Mouse (Mus musculus): Measurements from ENCODE around the gene Pak1.
A peak's percentile ranks its signal among the peaks of the same experiment; 100 is the strongest.
"Not testable (repeated sequence)": the region's sequence is repeated elsewhere in the genome, so short reads cannot be mapped to it uniquely, and the experiment has no call there.

Pak1 gene

DNA sequence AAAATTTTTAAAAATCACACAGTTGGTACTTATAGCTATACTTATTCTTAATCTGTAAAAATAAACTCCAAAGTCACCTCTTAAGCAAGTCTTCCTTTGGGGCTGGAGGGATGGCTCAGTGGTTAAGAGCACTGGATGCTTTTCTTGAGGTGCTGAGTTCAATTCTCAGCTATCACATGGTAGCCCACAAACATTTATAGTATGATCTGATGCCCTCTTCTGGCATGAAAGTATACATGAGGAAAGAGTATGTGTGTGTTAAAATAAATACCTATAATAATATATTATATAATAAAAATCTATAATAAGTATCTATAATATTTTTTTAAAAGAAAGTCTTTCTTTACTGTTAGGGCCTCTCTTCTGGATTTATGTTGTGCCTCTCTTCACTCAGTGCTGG, 58.2 kb downstream of the Pak1 start:
- no peak for DNase-seq (ENCODE audit: extremely low read depth, low read depth)

DNA sequence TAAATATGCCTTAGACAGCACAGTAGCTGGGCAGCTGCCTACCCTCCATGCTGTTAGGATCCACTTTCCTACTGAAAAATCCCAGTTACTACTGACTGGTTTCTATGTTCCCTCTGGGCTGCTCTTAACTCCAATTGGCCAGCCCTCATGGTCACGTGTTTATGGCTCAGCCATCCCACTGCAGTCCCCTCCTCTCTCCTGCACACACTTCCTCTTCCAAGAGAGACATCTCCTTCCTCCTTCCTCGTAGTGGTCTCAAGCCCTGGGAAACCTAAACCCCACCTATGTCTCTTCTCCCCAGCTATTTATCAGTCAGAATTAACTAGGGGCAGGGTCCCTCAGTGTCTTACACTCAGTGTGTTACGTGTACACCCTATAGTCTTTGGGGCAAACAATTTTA, 61.2 kb downstream of the Pak1 start:
- DNase-seq (ENCODE audit: extremely low read depth, low read depth) = not testable (repeated sequence)

DNA sequence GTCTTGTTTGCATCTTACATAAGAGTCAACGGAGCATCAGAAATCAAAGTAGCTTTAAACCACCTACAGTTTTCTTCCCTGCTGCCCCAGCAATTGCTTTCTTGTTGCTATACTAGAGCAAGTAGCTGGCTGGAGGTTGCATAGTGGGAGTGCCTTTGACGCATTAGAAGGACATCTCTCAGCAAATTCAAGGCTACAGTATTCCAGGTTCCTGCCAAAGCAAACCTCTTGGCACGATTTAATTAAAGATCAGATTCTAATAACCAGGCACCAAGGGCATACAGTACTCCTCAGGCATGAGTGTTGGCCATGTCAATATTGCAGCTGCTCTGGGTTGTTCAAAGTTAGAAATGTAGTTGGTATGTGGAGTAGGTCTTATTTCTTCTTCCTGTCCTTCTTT, 62.0 kb downstream of the Pak1 start:
- DNase-seq (ENCODE audit: extremely low read depth, low read depth) = no peak

DNA sequence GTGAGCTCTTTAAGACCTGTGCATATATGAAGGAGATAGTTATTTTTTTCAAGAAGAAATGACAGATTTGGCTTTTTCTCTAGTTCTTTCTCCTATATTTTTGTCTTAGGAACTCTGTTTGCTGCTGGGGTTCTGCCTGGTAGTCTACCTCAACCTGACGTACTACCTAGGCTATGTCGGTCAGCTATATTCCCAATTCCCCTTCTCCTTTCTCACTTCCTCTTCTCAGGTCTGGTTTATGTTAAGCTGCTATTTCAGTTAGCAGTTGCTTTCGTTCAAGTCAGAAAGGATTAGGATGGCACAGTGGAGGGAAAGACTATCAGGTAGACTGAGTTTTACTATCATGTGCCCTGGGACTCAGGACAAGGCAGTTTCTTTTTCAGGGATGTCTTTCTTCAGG, 75.2 kb downstream of the Pak1 start:
- no peak for DNase-seq (ENCODE audit: extremely low read depth, low read depth)

DNA sequence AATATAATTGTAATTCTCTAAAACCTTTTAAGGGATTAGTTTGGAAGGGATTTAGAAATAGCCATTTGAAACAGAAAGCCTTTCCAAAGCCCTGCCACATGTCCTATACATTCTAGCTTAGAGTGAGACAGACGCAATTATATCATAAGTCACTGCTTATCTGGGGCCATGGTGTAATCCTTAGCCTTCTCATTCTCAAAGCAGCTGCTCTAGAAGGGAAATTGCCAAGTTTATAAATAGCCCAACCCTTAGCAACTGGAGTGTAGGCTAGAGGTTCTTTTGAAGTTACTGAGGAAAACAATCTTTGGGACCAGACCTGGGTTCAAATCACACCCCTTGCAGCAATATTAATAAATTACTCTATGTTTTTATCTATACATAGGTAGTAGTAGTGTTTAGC, 76.2 kb downstream of the Pak1 start:
- no peak for DNase-seq (ENCODE audit: extremely low read depth, low read depth)

DNA sequence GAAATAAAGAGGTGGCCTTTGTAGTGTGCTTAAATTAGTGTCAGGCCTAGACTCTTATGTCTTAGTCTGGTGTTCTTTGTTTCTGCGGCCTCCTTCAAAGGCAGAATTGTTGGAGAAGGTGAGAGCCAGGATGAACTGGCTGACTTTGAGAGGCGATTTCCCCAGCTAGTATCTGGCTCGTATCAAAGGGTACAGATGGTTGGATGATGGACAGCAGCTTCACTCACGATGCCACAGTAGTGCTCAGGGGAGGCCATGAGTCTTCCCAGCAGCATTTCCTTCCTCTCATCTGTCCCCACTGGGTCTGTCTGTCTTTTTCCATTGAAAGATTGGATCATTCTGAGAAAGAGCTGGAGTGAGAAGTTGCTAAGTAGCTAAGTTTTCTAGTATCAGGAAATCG, 79.5 kb downstream of the Pak1 start:
- DNase-seq (ENCODE audit: extremely low read depth, low read depth) = no peak

DNA sequence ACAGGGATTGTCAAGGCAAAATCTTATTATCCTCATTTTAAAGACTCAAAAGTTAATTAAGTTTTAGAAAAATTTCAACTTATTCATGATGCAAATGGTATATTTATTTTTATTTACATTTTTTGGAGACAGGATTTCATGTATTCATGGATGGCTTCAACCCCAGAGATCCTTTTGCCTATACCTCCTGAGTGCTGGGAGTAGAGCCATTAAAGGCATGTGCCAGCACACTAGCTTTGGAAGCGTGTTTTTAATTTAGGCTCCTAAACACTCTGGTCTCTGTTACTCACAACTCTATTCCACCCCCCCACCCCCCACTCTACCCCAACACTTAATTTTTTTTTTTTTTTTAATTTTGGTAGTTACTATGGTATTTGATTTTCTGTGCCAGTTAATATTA, 80.4 kb downstream of the Pak1 start:
- no peak for DNase-seq (ENCODE audit: extremely low read depth, low read depth)

DNA sequence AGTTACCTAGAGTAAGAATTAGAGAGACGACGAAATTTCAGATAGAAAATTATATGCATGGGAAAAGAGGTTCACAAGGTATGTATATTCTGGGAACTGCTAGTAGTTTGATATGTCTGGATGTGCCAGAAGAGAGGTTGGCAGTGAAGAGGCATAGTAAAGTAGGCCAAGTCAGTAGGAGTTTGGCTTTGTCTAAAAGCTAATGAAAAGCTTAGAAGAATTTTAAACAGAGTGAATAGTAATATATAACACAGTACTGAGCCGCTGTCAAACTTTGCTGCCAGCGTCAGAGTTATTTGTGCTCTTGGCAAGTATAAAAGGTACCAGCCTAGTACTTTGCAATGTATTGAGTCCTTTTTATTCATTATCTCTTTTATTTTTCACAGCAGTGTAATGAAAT, 84.1 kb downstream of the Pak1 start:
- no peak for DNase-seq (ENCODE audit: extremely low read depth, low read depth)

DNA sequence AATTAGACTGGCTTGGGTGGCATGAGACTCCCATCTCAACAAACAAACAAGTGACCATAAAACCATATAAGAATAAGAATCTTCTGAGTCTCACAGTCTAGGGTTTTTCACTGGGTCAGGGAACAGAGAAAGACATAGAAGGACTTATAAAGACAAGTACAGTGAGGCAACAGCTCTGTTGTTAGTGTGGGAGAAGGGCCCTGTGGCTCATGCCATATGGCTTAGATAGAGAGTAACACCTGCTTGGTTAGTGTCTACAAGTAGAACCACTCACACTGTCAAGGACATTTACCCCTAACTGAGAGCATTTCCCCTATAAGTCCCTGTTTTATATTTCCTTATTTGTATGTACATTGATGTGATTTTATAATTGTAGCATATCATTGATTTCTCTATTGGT, 85.0 kb downstream of the Pak1 start:
- no peak for DNase-seq (ENCODE audit: extremely low read depth, low read depth)

DNA sequence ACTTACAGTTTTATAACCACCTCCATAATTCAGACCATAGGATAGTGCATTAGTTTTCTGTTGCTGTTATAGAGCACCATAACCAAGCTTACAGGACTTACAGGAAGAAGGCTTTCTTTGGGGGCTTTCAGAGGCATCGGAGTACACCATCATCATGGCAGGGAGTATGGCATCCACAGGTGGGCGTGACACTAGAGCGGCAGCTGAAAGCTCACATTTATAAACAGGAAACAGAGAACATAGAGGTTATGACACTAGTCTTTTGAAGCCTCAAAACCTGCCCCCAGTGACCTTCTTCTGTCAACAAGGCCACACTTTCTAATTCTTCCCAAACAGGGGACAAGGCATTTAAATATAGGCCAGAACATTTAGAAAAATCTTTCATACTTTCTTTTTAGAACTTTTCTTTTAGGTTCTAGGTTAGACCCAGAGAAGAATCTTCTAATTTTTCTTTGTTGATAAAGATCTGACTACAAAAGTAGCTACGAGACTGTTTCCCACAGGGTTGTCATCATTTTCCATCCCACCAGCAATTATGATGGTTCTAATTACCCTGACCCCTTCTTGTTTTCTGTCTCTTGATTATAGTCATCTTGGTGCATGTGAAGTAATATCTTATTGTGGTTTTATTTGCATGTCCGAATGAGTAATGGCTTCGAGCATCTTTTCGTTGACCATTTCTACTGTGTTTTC, 89.7 kb downstream of the Pak1 start:
- no peak for DNase-seq (ENCODE audit: extremely low read depth, low read depth)

DNA sequence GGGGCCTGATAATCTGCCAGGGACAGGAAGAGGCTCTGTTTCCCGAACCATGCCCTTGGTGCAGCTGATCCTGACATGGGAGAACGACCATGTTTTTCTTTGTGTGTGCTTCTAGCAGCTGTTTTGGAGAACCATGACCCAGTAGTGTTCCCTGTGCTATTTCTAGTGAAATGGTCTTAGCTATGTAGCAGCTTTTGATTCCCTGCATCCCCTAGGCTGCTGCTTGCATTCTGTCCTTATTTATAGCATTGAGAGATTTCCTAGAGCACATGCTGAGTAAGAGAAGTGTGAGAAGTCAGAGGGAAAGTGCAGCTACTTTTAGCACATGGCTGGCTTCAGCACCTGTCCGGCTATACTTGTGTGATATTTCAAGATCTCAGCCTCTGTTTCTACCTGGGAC, 123.3 kb downstream of the Pak1 start:
- DNase-seq (ENCODE audit: extremely low read depth, low read depth) = no peak

DNA sequence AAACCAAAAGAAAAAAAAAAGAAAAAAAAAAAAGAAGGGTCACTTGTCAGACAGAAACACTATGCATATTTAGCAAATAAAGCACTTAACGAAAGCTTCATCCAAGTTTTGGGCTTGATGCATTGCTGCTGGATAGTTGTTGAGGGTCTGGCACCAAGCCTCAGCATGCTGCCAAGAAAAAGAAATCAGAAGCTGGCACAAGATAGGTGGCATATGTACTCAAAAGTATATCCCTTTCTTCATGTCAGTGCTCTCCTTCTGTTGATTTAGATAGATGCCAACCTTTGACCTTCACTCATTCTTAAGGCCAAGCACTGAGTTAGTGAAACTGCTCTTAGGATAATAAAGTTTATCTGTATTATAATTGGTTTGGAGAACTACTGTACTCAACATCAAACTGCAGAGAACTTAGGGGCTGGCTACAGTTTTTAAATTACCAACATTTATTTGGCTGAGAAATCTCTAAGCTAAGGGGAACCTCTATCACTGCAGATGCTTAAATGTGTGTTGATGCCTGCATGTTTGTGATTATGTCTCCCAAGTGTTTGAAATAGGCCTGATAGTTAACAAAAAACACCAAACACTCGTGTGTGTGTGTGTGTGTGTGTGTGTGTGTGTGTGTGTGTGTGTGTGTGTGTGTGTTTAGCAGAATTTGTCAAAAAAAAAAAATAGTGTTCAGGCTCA, 126.6 kb downstream of the Pak1 start:
- DNase-seq (ENCODE audit: extremely low read depth, low read depth) = no peak

DNA sequence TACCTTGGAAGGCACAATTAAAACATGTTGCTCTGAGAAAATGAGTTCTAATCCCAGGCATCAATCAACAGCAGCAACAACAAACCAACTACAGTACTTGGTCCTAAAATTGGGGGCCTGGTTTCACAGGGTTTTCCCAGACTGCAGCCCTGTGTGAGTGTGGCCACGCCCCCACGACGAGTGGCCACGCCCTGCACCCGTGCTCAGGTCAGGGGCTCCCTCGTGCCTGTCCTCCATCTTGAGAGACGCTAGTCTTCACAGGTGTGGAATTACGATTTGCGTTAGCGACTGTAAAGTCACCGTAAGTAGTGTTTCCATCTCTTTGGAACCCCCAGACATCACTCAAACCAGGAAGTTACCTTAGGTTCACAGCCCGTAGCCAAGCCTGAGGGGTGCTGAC, 131.4 kb downstream of the Pak1 start, which contains the start of gene Gdpd4:
Gene Gdpd4, plus strand, starts transcription at position 214 of the 400 bp plus-strand sequence.
- no peak for DNase-seq (ENCODE audit: extremely low read depth, low read depth)

DNA sequence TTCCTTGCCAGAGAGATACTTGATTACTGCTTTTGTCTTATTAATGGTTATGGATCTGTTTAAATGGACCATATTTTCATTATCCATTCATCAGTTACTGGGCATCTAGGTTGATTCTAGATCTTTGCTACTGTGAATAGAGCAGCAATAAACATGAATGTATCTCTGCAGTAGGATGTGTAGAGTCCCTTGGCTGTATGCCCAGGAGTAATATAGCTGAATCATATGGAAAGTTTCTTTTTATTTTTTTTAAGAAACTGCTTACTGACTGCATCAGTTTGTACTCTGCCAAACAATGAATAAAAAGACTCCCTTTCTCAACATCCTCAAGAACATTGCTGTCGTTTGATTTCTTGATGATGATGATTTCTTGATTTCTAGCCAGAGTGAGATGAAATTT, 137.5 kb downstream of the Pak1 start:
- peak; percentile 52 for DNase-seq (ENCODE audit: extremely low read depth, low read depth)

DNA sequence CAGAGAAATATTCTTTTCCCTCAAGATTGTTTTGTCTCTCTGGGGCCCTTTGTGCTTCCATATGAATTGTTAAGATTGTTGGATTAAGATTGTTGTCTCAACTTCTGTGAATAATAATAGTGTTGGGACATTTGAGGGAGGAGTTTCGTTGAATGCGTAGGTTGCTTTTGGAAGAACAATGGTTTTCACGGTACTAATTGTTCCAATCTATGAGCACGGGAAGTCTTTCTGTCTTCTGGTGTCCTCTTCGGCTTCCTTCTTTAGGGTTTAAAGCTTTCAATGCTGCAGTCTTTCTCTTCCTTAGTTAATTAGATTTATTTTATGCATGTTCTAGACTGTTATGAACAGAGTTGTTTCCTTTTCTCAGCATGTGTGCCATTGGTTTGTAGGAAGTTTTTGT, 138.6 kb downstream of the Pak1 start:
- no peak for DNase-seq (ENCODE audit: extremely low read depth, low read depth)

DNA sequence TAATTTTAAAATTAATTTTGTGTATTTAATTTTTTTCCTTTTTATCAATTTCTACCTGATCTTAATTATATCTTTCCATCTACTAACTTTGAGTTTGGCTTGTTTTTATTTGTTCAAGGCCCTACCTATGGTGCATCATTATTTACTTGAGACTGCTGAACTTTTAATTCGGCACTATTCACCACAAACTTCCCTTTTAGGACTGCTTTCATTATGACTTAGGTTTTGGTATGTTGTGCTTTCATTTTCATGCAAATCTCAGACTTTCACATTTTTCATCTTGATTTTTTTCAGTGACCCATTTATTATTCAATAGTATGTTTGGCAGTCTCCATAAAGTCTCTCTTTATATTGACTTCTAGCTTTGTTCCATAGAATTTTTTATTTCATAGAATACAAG, 156.1 kb downstream of the Pak1 start:
- DNase-seq (ENCODE audit: extremely low read depth, low read depth) = no peak
